Mouse (Mus musculus): Measurements from ENCODE around the gene Kcne2.
A peak's percentile ranks its signal among the peaks of the same experiment; 100 is the strongest.

The Kcne2 gene

GRCm38 (mm10) chr16:92292101-92292500, at the start of gene Kcne2:
Gene Kcne2 (plus strand): TSS chr16:92292389.
- DNase-seq (ENCODE audit: low read depth): no peak

GRCm38 (mm10) chr16:92245909-92246308, 46.3 kb upstream of the Kcne2 start:
- no peak for DNase-seq (ENCODE audit: low read depth)

GRCm38 (mm10) chr16:92246974-92247373, 45.2 kb upstream of the Kcne2 start:
- no peak for DNase-seq (ENCODE audit: low read depth)

GRCm38 (mm10) chr16:92247700-92248099, 44.5 kb upstream of the Kcne2 start:
- DNase-seq (ENCODE audit: low read depth): no peak

GRCm38 (mm10) chr16:92249681-92250080, 42.5 kb upstream of the Kcne2 start:
- no peak for DNase-seq (ENCODE audit: low read depth)

GRCm38 (mm10) chr16:92250452-92250851, 41.7 kb upstream of the Kcne2 start:
- DNase-seq (ENCODE audit: low read depth): no peak

- DNase-seq (ENCODE audit: low read depth): no peak
These were observed 37.9 kb upstream of the Kcne2 start for GRCm38 (mm10) chr16:92254316-92254715.

GRCm38 (mm10) chr16:92267861-92268260, 24.3 kb upstream of the Kcne2 start:
- no peak for DNase-seq (ENCODE audit: low read depth)

- DNase-seq (ENCODE audit: low read depth): no peak
These were observed 17.7 kb upstream of the Kcne2 start for GRCm38 (mm10) chr16:92274516-92274915.

- DNase-seq (ENCODE audit: low read depth): no peak
These were observed 16.7 kb upstream of the Kcne2 start for GRCm38 (mm10) chr16:92275526-92275925.

- no peak for DNase-seq (ENCODE audit: low read depth)
These were observed 9.5 kb upstream of the Kcne2 start for GRCm38 (mm10) chr16:92282671-92283070.

GRCm38 (mm10) chr16:92285068-92285467, 7.1 kb upstream of the Kcne2 start:
- no peak for DNase-seq (ENCODE audit: low read depth)

GRCm38 (mm10) chr16:92286609-92287008, 5.6 kb upstream of the Kcne2 start:
- peak; percentile 72 for DNase-seq (ENCODE audit: low read depth)

- DNase-seq (ENCODE audit: low read depth): no peak
These were observed 3.4 kb upstream of the Kcne2 start for GRCm38 (mm10) chr16:92288778-92289177.

- no peak for DNase-seq (ENCODE audit: low read depth)
These were observed 2.1 kb upstream of the Kcne2 start for GRCm38 (mm10) chr16:92290045-92290444.

GRCm38 (mm10) chr16:92294267-92294970, 2.2 kb downstream of the Kcne2 start:
- no peak for DNase-seq (ENCODE audit: low read depth)

- no peak for DNase-seq (ENCODE audit: low read depth)
These were observed 3.1 kb downstream of the Kcne2 start for GRCm38 (mm10) chr16:92295328-92295727.

GRCm38 (mm10) chr16:92300649-92301411, 8.6 kb downstream of the Kcne2 start, which contains the start of gene Smim11:
Gene Smim11 (plus strand): TSS chr16:92301286.
- peak; percentile 97 for DNase-seq (ENCODE audit: low read depth)

- DNase-seq (ENCODE audit: low read depth): no peak
These were observed 9.2 kb downstream of the Kcne2 start for GRCm38 (mm10) chr16:92301412-92301806.

GRCm38 (mm10) chr16:92301989-92302388, 9.8 kb downstream of the Kcne2 start:
- DNase-seq (ENCODE audit: low read depth): no peak

- DNase-seq (ENCODE audit: low read depth): no peak
These were observed 10.3 kb downstream of the Kcne2 start for GRCm38 (mm10) chr16:92302506-92302905.

GRCm38 (mm10) chr16:92305519-92305918, 13.3 kb downstream of the Kcne2 start:
- DNase-seq (ENCODE audit: low read depth): no peak

- DNase-seq (ENCODE audit: low read depth): no peak
These were observed 15.8 kb downstream of the Kcne2 start for GRCm38 (mm10) chr16:92307947-92308346.
